In genomic region chr4:95353894-95354319, GRCm38 (mm10) we compare ENCODE assay signal across 8 mouse cellular contexts.
A peak's percentile ranks its signal among the peaks of the same experiment; 100 is the strongest.
DNase-seq lines count a peak whose midpoint lies in the region; ATAC-seq and TF ChIP-seq lines count a peak whose summit lies in the region.

No protein-coding gene starts in this region.

- no peaks in the 10 kb centered on the region for H3K4me1 ChIP-seq in midbrain, embryonic 15.5 days
- no peaks in the 10 kb centered on the region for H3K4me1 ChIP-seq in midbrain, embryonic 14.5 days (ENCODE audit: control insufficient read depth, insufficient read depth, low read length)
- no peaks in the 10 kb centered on the region for H3K4me1 ChIP-seq in heart, postnatal 0 days (ENCODE audit: control insufficient read depth, insufficient read depth)
- H3K4me1 ChIP-seq in kidney, embryonic 15.5 days = peaks cover 10% of the 10 kb centered on the region; the same call in 1 of the 2 replicates

- no peak for DNase-seq in midbrain, embryonic 14.5 days
- peak; percentile 31 for DNase-seq in embryo, embryonic 9.5 days (ENCODE audit: extremely low spot score)
- DNase-seq in heart, postnatal 0 days (ENCODE audit: low spot score) = peak; percentile 26
- DNase-seq in lung, postnatal 14 days = peak; percentile 66
- peak; percentile 73 for DNase-seq in thymus, postnatal 0 days (ENCODE audit: low spot score)

- H3K4me2 ChIP-seq in midbrain, embryonic 15.5 days = no peak overlapping the region
- H3K4me2 ChIP-seq in midbrain, embryonic 14.5 days (ENCODE audit: low read length) = no peak overlapping the region
- no peak overlapping the region for H3K4me2 ChIP-seq in heart, postnatal 0 days (ENCODE audit: low read depth, low read length)
- H3K4me2 ChIP-seq in kidney, embryonic 15.5 days = no peak overlapping the region

- no peak for TF ChIP-seq CTCF in heart, postnatal 0 days (IDR thresholded peaks at IDR 0.05; ENCODE audit: low read depth)

- H3K27me3 ChIP-seq in midbrain, embryonic 15.5 days (replicated peaks) = no peaks in the 10 kb centered on the region
- no peaks in the 10 kb centered on the region for H3K27me3 ChIP-seq in midbrain, embryonic 14.5 days (ENCODE audit: control insufficient read depth, insufficient read depth, low read length)
- no peaks in the 10 kb centered on the region for H3K27me3 ChIP-seq in heart, postnatal 0 days (ENCODE audit: control insufficient read depth, insufficient read depth, low read length)
- H3K27me3 ChIP-seq in kidney, embryonic 15.5 days = no peaks in the 10 kb centered on the region

- H3K9ac ChIP-seq in midbrain, embryonic 15.5 days = no peak overlapping the region
- no peak overlapping the region for H3K9ac ChIP-seq in midbrain, embryonic 14.5 days (replicated peaks; ENCODE audit: low read length)
- H3K9ac ChIP-seq in heart, postnatal 0 days (replicated peaks; ENCODE audit: low read depth, low read length) = no peak overlapping the region
- no peak overlapping the region for H3K9ac ChIP-seq in kidney, embryonic 15.5 days

- H3K4me3 ChIP-seq in midbrain, embryonic 15.5 days = no peak overlapping the region
- H3K4me3 ChIP-seq in midbrain, embryonic 14.5 days (replicated peaks; ENCODE audit: low read depth, low read length) = no peak overlapping the region
- H3K4me3 ChIP-seq in heart, postnatal 0 days (ENCODE audit: low read depth, low read length) = no peak overlapping the region
- H3K4me3 ChIP-seq in kidney, embryonic 15.5 days (replicated peaks) = no peak overlapping the region

- H3K9me3 ChIP-seq in midbrain, embryonic 15.5 days = no peaks in the 10 kb centered on the region
- no peaks in the 10 kb centered on the region for H3K9me3 ChIP-seq in midbrain, embryonic 14.5 days (ENCODE audit: control insufficient read depth, low read length)
- no peaks in the 10 kb centered on the region for H3K9me3 ChIP-seq in heart, postnatal 0 days (replicated peaks; ENCODE audit: control insufficient read depth, low read length)
- no peaks in the 10 kb centered on the region for H3K9me3 ChIP-seq in kidney, embryonic 15.5 days (replicated peaks)

- H3K36me3 ChIP-seq in midbrain, embryonic 15.5 days (replicated peaks) = no peaks in the 10 kb centered on the region
- no peaks in the 10 kb centered on the region for H3K36me3 ChIP-seq in midbrain, embryonic 14.5 days (ENCODE audit: control insufficient read depth, insufficient read depth, low read length)
- no peaks in the 10 kb centered on the region for H3K36me3 ChIP-seq in heart, postnatal 0 days (replicated peaks; ENCODE audit: control insufficient read depth, insufficient read depth, low read length)
- no peaks in the 10 kb centered on the region for H3K36me3 ChIP-seq in kidney, embryonic 15.5 days

- WGBS in midbrain, embryonic 15.5 days = 63% methylated on average over 7 of the region's 7 CpGs
- 57% methylated on average over 7 of the region's 7 CpGs for WGBS in midbrain, embryonic 14.5 days
- WGBS in heart, postnatal 0 days = 52% methylated on average over 7 of the region's 7 CpGs
- 31% methylated on average over 7 of the region's 7 CpGs for WGBS in kidney, embryonic 15.5 days

- H3K27ac ChIP-seq in midbrain, embryonic 15.5 days = no peak overlapping the region
- no peak overlapping the region for H3K27ac ChIP-seq in midbrain, embryonic 14.5 days (replicated peaks; ENCODE audit: low read depth, low read length)
- H3K27ac ChIP-seq in heart, postnatal 0 days (ENCODE audit: low read depth) = peak overlapping the region; percentile 17
- H3K27ac ChIP-seq in kidney, embryonic 15.5 days = peak overlapping the region; percentile 74

- TF ChIP-seq EP300 in heart, postnatal 0 days (IDR thresholded peaks at IDR 0.05; ENCODE audit: low read depth) = no peak

- ATAC-seq in midbrain, embryonic 15.5 days (replicated peaks) = peak; percentile 20; the same call in 1 of the 2 replicates
- no peak for ATAC-seq in midbrain, embryonic 14.5 days (ENCODE audit: low FRiP score, low TSS enrichment)
- ATAC-seq in heart, postnatal 0 days (ENCODE audit: insufficient read depth, low read depth) = peak; percentile 47
- peak; percentile 82 for ATAC-seq in kidney, embryonic 15.5 days (replicated peaks; ENCODE audit: low FRiP score)
- no peak for ATAC-seq in erythroblast, adult 5-6 weeks (replicated peaks; ENCODE audit: low FRiP score, poor library complexity, severe bottlenecking)

Comparison
In these comparisons a context has a peak if more than half of its experiments do, and no peak if none do; other contexts are left out.
1. ATAC-seq: peak in midbrain, embryonic 15.5 days (single experiment), heart, postnatal 0 days (single experiment) and kidney, embryonic 15.5 days (single experiment); none in midbrain, embryonic 14.5 days (single experiment) and erythroblast, adult 5-6 weeks (single experiment).
2. H3K27ac ChIP-seq: peak in heart, postnatal 0 days (single experiment) and kidney, embryonic 15.5 days (single experiment); none in midbrain, embryonic 15.5 days (single experiment) and midbrain, embryonic 14.5 days (single experiment).